Mouse (Mus musculus) ovary, adult 2 months (tissue): ENCODE data around the gene Copz1. TPM values are rescaled to one million over a fixed set of nuclear protein-coding genes. Genes with fewer than 3 reads are reported as not detected.

Source experiments
- polyA plus RNA-seq: library from polyadenylated mRNA; depleted of rRNA; stranded (reverse); fragments of >200 nt; gene quantifications from 2 replicates; pipeline ENCODE4 v1.2.3, GENCODE M21; 2012; rRNA removed

The Copz1 gene
- 70.9 and 95.3 TPM in 2 replicates for polyA plus RNA-seq

DNA sequence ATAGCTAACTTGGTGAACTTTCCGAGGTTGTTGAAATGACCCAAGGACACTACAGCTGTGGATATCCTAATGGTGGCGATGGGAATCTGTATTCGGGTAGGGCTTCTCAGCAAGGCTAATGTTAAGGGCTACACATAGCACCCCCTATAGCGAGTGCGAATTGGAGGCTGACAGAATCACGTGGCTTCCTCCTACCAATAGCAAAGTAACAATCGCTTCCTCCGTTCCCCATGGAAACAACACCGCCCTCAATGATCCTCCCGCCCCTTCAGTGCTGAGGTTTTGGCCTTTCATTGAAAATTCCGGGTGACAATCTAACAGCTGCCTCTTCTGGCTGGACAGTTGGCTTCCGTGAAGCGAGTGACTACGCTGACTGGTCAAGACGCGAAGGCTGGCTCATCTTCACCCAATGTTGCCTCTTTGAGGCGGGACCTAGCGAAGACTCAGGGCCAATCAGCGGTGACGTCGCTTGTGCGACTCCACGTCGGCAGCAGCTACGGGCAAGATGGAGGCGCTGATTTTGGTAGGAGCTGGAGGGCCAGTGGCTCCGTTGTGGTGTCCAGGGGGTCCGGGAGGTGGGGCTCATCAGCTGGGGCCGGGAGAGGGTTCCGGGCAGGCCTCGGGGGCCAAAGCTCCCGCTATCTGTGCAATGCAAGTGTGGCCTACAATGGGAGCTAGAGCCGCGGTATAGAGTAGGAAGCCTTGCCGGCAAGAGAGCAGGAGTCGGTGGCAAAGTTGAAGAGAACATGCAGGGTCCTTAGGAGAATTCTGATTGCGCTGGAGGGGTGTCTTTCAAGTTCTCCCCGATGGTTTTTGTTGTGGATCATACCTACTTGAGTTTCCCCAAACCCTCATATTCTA lies at the start of gene Copz1:
Gene Copz1, plus strand, starts transcription at position 296 of the 861 bp plus-strand sequence.

DNA sequence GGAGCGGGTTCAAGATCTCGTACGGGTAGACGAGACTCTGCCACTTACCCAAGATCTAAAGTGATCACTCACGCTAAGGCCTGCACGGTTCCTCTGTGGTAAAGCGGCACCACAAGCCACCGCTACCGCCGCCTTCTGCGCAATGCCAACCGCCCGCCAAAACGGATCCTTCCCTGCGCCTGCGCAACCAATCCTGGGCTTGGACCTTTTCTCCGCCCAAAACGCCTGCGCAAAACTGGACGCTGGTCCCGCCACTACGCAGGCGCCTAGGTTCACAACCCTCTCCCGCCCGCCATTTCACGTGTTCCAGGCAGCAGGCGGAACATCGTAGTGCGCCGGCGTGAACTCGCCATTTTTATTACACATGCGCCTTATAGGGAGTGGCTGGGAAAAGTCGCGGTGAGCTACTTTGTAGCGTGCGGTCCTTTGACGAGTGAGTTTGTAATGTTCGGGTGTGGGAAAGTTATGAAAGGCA lies 32.8 kb upstream of the Copz1 start, which contains the start of gene Cbx5:
Gene Cbx5, minus strand, starts transcription at position 132 of the 475 bp plus-strand sequence.

DNA sequence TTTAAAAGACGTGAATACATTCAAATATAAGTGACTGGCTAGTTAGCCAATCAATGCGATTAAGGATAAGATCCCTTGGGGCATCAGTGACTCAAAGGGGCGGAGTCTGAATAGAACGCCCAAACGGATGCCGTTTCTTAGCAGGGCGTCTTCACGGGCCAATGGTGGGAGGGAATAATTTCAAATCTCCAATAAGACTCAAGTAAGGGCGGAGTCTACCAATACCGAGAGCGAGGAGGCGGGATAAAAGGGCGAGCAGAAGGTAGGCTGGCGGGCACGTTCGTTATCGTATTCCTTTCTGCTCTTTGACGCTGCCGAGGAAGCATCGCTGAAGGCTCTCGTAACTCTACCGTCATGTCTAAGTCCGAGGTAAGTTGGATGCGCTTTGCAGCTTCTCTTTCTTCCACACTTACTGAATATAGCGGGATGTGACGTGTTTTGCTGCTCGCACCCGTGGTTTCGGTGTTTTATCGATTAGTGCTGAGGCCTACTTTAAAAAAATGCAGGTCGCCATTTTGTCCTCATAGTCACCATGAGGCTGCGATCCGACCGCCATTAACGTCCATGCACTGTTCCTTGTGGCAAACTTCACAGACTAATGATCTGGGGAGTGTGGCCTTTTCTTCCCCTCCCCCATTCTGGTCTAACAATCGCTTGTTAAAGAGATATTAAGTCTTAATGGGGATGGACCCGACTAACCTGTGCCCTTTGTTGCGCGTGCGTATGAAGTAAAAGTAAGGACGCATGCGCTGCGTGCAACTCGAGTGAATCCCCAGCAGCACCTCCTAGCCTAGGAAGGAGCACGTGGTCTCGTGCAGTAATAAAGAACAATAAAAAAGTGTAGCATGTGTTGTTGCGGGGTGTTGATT lies 32.1 kb upstream of the Copz1 start, which contains the start of gene Hnrnpa1:
Gene Hnrnpa1, plus strand, starts transcription at position 273 of the 869 bp plus-strand sequence.

DNA sequence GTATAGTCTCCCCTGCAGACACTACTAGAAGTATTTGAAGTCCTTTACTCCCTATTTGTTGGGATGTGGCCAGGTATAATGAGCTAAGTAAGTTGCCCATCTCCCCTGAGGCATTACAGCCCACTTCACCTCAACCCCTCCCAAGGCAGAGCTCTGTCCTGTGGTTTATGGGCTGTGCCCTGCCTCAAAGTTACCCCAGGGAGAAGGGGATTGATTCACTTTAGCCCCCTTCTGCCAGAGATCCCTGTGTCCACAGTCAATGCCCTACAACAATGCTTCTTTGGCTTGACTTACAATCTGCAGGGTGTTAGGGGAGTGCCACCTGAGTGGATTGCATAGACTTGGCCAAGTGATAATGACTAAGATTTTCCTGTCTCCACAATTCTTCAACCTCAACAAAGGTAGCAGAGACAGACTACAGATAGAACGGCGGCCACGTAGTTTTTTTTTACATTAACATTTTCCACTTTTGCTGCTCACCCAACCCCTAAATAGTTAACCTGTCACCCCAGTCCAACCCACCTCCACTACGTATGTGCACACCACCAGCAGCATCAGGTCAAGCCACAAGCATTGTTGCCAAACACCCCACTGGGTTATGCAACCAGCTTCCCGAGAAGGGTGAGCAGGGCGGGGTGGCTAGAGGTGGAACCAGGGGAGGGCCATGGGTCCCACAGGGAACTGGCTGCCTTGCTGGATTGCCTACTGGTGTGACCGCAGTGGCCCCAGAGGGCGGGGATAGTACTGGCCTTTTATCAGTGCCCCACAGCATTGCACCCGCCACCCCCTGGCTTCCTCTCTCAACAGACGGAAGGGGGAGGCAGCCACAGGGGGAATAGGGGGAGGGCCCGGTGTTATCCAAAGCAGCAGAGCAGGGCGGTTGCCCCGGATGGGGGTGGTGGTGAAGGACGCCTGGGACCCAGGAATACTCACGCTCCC lies 14.5 kb upstream of the Copz1 start, which contains the start of gene Nfe2:
Gene Nfe2, minus strand, starts transcription at position 614 of the 939 bp plus-strand sequence.

DNA sequence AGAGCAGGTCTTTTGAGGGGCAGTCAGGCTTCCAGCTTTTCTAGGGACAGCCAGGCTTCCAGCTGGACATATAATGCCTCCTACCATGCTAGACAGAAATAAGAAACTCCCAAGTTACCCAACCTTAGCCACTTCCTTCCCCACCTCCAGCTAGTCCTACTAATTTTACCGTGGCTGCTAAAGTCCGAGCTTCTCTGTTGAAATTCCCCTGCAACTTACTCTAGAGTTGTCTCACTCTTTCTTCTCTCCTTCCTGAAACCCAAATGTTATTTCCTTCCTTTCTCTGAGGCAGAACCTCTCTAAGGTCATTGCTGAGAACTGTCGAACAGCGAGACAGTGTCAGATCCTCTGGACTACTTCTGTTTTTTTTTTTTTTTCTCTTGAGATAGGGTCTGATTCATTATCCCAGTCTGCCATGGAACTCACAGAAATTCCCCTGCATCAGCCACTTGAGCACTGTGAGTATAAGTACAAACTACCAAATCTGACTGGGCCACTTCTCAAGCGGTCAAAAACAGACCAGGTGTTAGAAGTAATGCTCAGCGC lies 37.9 kb downstream of the Copz1 start, which contains the start of gene Gpr84:
Gene Gpr84, minus strand, starts transcription at position 248 of the 546 bp plus-strand sequence.

DNA sequence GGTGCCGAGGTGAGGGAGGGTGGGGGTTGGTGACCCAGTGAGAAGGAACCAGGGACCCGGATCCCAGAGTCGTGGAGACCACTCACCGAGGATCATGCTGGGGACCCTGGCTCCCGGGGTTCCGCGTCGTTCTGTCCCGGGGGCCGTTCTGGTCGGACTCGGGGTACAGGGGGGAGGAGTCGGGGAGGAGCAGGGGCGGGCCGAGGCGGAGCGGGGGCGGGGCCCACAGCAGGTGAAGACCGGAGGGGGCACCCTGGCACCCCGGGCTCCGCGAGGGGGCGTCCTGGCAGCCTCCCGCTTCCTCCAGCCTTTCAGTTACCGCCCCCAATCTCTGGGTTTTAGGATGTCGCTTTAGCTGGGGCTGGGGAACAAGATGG lies 67.4 kb downstream of the Copz1 start, which contains the start of gene Zfp385a:
Gene Zfp385a, minus strand, starts transcription at position 133 of the 377 bp plus-strand sequence.

Other genes with a start within 250 kb of the Copz1 start
- gene Smug1, start 105.6 kb upstream of the Copz1 start, polyA plus RNA-seq: 28.2 and 28.4 TPM in 2 replicates
- 10.1 and 15.2 TPM in 2 replicates for gene Cbx5, start 32.9 kb upstream of the Copz1 start, polyA plus RNA-seq
- gene Hnrnpa1, start 32.3 kb upstream of the Copz1 start, polyA plus RNA-seq: 65.5 and 93.4 TPM in 2 replicates
- 0.58 and 1.1 TPM in 2 replicates for gene Nfe2, start 14.3 kb upstream of the Copz1 start, polyA plus RNA-seq
- gene Gpr84, start 37.9 kb downstream of the Copz1 start, polyA plus RNA-seq: 0.26 and 0.40 TPM in 2 replicates
- gene Zfp385a, start 67.4 kb downstream of the Copz1 start, polyA plus RNA-seq: 14.9 and 19.3 TPM in 2 replicates
- 45.9 and 50.5 TPM in 2 replicates for gene Itga5, start 94.0 kb downstream of the Copz1 start, polyA plus RNA-seq
- gene Gtsf1, start 157.8 kb downstream of the Copz1 start, polyA plus RNA-seq: 2.5 and 3.0 TPM in 2 replicates
- not detected in 2 replicates for gene Gtsf2, start 175.8 kb downstream of the Copz1 start, polyA plus RNA-seq
- gene Nckap1l, start 181.1 kb downstream of the Copz1 start, polyA plus RNA-seq: 3.7 and 4.2 TPM in 2 replicates
- gene Pde1b, start 230.3 kb downstream of the Copz1 start, polyA plus RNA-seq: 4.6 and 5.6 TPM in 2 replicates